Mouse (Mus musculus): ENCODE measurements at regions not wholly inside any gene's neighbourhood (a gene's known extent, or its start where the extent isn't known, plus 50 kb on each side); places are given as distances from the start of the nearest gene placed in this dataset.

DNA sequence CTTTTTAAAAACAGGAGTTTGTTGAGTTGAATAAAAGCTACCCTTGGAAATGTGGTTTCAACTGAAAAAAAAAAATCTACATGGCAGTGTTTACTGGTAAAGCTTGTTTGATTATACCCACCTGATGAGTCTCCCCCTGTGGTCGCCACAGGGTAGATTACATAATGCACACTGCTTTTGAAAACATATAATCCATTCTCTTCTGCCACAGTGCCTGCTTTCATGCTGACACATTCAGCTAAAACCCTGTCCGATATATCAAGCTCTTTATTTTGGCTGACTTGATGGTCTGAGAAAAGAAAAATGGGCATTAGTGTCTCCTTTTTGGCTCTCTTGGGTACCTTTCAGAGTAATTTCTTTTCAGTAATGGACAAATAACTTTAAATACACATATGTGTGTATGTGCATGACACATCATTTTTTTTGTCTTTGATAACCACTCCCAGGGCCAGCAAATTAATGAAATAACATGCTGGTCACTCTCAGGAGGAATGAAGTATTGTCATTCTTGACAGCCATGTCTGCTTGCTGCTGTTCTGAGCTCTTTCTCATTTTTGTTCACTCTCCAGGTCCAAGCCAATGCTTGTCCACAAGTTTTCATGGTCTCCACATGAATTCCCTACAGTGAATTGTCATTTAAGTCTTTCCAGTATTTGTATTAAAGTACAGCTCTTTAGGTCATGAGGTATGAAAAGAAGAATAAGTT, 793.7 kb upstream of the Adgrl2 start:
- 34% methylated on average over 2 of the region's 2 CpGs for WGBS
- H3K27ac ChIP-seq (ENCODE audit: low read depth, low read length), result no peak overlapping the region
- H3K4me1 ChIP-seq (ENCODE audit: control insufficient read depth, insufficient read depth, low read depth, low read length), result no peaks in the 10 kb centered on the region
- no peak overlapping the region for H3K4me2 ChIP-seq (ENCODE audit: low read length)
- no peak overlapping the region for H3K9ac ChIP-seq (ENCODE audit: low read depth, low read length)
- no peaks in the 10 kb centered on the region for H3K9me3 ChIP-seq (ENCODE audit: control insufficient read depth, low read length)
- no peaks in the 10 kb centered on the region for H3K27me3 ChIP-seq (replicated peaks; ENCODE audit: control insufficient read depth, insufficient read depth, low read length)
- no peak overlapping the region for H3K4me3 ChIP-seq (ENCODE audit: low read length)
- ATAC-seq, result no peak
- no peaks in the 10 kb centered on the region for H3K36me3 ChIP-seq (ENCODE audit: control insufficient read depth, insufficient read depth, low read length)

DNA sequence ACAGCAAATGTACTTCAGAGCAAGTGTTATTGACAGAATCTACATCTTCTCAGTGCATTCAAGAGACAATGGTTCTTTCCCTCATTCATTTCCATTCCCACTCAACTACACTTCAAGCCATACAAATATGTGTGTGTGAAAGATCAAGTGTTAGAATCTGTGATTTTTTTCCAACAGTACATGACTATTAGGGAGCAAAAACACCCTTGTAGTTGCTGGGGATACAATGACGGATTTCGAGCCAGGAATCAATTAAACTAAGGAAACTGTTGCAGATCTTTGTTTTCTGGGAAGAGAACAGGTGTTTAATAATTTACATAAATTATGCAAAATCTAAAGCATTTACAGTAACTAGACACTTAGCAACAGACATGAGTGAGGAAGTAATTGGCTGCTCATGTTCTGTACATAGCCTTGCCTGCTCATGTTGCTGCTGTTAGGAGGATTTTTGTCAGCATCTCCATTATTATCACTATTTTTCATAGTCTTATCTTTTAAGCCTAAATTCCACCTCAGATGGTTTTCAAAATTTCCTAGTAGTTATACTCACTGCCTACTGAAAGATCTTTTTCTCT, 777.6 kb upstream of the Adgrl2 start:
- 67% methylated on average over 2 of the region's 2 CpGs for WGBS

DNA sequence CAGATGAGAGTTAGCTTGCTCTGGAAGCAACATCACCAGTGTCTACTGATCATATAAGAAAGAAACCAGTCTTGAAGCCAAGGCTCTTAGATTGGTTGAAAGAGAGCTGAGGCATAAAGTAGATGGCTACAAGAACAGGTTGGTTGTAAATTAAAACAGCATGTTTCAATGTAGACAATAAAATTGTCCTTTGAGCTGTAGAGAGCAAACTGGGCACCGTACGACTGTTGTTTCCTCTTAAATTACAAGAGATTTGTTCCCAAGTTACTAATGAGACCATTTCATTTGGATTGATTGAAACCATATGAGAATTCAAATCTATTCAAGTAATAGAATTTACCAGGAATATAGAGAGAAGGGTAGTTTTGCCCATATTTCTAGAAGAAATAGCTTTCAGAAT, 770.9 kb upstream of the Adgrl2 start:
- H3K4me1 ChIP-seq (ENCODE audit: control insufficient read depth, insufficient read depth, low read depth, low read length), result no peaks in the 10 kb centered on the region
- H3K27me3 ChIP-seq (replicated peaks; ENCODE audit: control insufficient read depth, insufficient read depth, low read length), result no peaks in the 10 kb centered on the region
- no peak overlapping the region for H3K27ac ChIP-seq (ENCODE audit: low read depth, low read length)
- WGBS, result 93% methylated on average over 2 of the region's 2 CpGs
- no peak overlapping the region for H3K4me2 ChIP-seq (ENCODE audit: low read length)
- no peaks in the 10 kb centered on the region for H3K36me3 ChIP-seq (ENCODE audit: control insufficient read depth, insufficient read depth, low read length)
- H3K4me3 ChIP-seq (ENCODE audit: low read length), result no peak overlapping the region
- H3K9ac ChIP-seq (ENCODE audit: low read depth, low read length), result no peak overlapping the region
- no peaks in the 10 kb centered on the region for H3K9me3 ChIP-seq (ENCODE audit: control insufficient read depth, low read length)
- ATAC-seq, result no peak

More for the DNA sequence above, 777.6 kb upstream of the Adgrl2 start:
- no peaks in the 10 kb centered on the region for H3K36me3 ChIP-seq (ENCODE audit: control insufficient read depth, insufficient read depth, low read length)
- ATAC-seq, result no peak
- no peaks in the 10 kb centered on the region for H3K27me3 ChIP-seq (replicated peaks; ENCODE audit: control insufficient read depth, insufficient read depth, low read length)
- no peak overlapping the region for H3K9ac ChIP-seq (ENCODE audit: low read depth, low read length)
- H3K4me3 ChIP-seq (ENCODE audit: low read length), result no peak overlapping the region
- no peak overlapping the region for H3K4me2 ChIP-seq (ENCODE audit: low read length)
- no peaks in the 10 kb centered on the region for H3K4me1 ChIP-seq (ENCODE audit: control insufficient read depth, insufficient read depth, low read depth, low read length)
- no peaks in the 10 kb centered on the region for H3K9me3 ChIP-seq (ENCODE audit: control insufficient read depth, low read length)
- no peak overlapping the region for H3K27ac ChIP-seq (ENCODE audit: low read depth, low read length)

DNA sequence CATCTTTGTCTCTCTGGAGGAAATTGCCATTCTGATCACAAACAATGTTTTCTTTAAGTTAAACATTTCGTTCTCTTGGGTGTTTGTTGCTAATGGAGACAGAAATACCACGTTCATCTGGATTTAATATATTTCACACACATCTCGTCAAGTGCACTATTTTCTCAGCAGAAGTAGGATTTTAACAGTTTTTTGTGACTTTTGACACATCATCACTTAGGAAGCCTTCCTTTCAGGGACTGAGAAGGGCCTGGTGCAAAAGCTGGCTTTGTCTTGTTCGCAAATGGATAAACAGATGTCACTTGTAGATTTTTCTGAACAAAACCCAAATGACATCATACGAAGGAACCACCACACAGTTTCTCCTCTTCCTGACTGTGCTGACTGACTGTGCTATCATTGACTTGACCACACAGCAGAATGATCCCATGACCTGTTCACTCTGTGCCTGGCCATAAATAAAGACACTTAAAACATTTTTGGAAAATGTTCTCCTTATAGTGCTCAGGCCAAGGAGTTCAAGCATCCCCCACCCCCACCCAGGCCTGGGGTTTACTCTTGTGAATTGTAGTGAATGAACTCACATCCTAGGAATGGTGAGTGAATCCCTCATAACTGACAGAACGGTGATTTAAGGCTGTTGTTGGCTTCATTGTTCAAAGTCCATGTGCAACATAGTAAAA, 767.7 kb upstream of the Adgrl2 start:
- H3K9me3 ChIP-seq (ENCODE audit: control insufficient read depth, low read length), result no peaks in the 10 kb centered on the region
- no peak overlapping the region for H3K27ac ChIP-seq (ENCODE audit: low read depth, low read length)
- no peak overlapping the region for H3K9ac ChIP-seq (ENCODE audit: low read depth, low read length)
- H3K4me3 ChIP-seq (ENCODE audit: low read length), result no peak overlapping the region
- 73% methylated on average over 6 of the region's 6 CpGs for WGBS
- no peaks in the 10 kb centered on the region for H3K4me1 ChIP-seq (ENCODE audit: control insufficient read depth, insufficient read depth, low read depth, low read length)
- H3K36me3 ChIP-seq (ENCODE audit: control insufficient read depth, insufficient read depth, low read length), result no peaks in the 10 kb centered on the region
- H3K27me3 ChIP-seq (replicated peaks; ENCODE audit: control insufficient read depth, insufficient read depth, low read length), result no peaks in the 10 kb centered on the region
- H3K4me2 ChIP-seq (ENCODE audit: low read length), result no peak overlapping the region
- no peak for ATAC-seq

DNA sequence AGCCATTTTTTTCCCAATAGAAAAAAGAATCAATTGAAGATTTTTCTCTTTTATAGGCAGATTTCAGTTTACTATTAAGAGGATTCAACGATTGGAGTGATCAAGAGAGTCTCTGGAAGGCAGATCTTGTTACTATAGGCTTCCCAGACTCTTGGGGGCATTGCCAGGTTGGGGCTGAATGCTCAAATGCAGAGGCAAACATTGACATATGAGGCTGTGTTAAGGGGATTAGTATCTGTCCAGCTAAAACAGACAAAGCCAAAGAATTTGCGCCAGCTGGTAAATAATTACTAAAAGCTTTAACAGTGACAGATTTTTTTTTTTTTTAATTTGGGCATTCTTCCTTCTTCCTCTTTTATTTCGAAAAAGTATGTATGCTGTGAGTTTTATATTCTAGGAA, 745.7 kb upstream of the Adgrl2 start:
- Histone ChIP-seq H3K4me2 (ENCODE audit: low read length) (no peak overlapping the region), H3K27me3 (replicated peaks; ENCODE audit: control insufficient read depth, insufficient read depth, low read length) (no peaks in the 10 kb centered on the region), H3K36me3 (ENCODE audit: control insufficient read depth, insufficient read depth, low read length) (no peaks in the 10 kb centered on the region; the same call in 1 of the 2 replicates), H3K4me3 (ENCODE audit: low read length) (no peak overlapping the region), H3K9me3 (ENCODE audit: control insufficient read depth, low read length) (no peaks in the 10 kb centered on the region), H3K27ac (ENCODE audit: low read depth, low read length) (no peak overlapping the region), H3K4me1 (ENCODE audit: control insufficient read depth, insufficient read depth, low read depth, low read length) (no peaks in the 10 kb centered on the region), H3K9ac (ENCODE audit: low read depth, low read length) (no peak overlapping the region)
- ATAC-seq, result no peak
- 64% methylated on average over 3 of the region's 3 CpGs for WGBS

DNA sequence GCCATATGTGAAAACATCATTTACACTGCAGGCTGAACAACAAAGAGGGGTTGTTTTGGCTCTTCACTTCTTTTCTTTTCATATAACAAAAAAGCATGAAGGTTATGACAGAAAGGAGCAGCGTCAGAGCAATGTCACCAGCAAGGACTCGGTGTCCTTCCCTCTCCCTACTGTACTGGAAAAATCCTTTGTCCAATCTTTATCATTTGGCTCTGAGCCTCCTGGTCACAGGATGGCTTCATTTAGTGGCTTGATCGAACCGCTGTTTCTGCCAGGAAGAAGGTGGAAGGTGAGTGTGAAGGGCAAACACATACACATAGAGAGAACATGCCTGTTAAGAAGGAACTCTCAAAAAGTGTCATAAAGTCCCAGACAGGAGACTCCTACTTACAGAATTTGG, 735.9 kb upstream of the Adgrl2 start:
- Histone ChIP-seq H3K4me2 (ENCODE audit: low read length) (no peak overlapping the region), H3K9me3 (ENCODE audit: control insufficient read depth, low read length) (no peaks in the 10 kb centered on the region), H3K36me3 (ENCODE audit: control insufficient read depth, insufficient read depth, low read length) (no peaks in the 10 kb centered on the region), H3K27me3 (replicated peaks; ENCODE audit: control insufficient read depth, insufficient read depth, low read length) (no peaks in the 10 kb centered on the region), H3K4me1 (ENCODE audit: control insufficient read depth, insufficient read depth, low read depth, low read length) (no peaks in the 10 kb centered on the region), H3K9ac (ENCODE audit: low read depth, low read length) (no peak overlapping the region), H3K4me3 (ENCODE audit: low read length) (no peak overlapping the region), H3K27ac (ENCODE audit: low read depth, low read length) (no peak overlapping the region)
- no peak for ATAC-seq
- 83% methylated on average over 4 of the region's 4 CpGs for WGBS

DNA sequence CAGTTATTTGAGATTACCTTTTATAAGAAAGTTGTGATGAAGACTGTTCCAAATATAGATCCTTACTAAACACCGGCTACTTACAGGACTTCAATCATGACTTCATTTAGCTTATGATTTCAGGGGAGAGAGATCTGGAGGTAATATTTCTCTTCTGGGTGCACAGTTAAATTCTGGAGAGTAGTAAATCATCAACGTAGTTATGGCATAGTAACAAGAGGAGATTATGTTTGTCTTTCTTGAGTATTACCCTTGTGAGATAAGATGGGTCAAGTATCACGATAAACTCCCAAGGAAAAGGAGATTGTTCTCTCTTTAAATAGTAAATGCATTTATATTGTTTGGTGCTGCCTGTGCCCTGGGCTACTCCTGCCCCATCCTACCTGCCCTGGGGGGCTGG, 734.5 kb upstream of the Adgrl2 start:
- Histone ChIP-seq H3K4me1 (ENCODE audit: control insufficient read depth, insufficient read depth, low read depth, low read length) (no peaks in the 10 kb centered on the region), H3K27me3 (replicated peaks; ENCODE audit: control insufficient read depth, insufficient read depth, low read length) (no peaks in the 10 kb centered on the region), H3K9me3 (ENCODE audit: control insufficient read depth, low read length) (no peaks in the 10 kb centered on the region), H3K9ac (ENCODE audit: low read depth, low read length) (no peak overlapping the region), H3K36me3 (ENCODE audit: control insufficient read depth, insufficient read depth, low read length) (no peaks in the 10 kb centered on the region), H3K4me3 (ENCODE audit: low read length) (no peak overlapping the region), H3K27ac (ENCODE audit: low read depth, low read length) (no peak overlapping the region), H3K4me2 (ENCODE audit: low read length) (no peak overlapping the region)
- ATAC-seq, result no peak
- WGBS, result 91% methylated on average over 3 of the region's 3 CpGs

DNA sequence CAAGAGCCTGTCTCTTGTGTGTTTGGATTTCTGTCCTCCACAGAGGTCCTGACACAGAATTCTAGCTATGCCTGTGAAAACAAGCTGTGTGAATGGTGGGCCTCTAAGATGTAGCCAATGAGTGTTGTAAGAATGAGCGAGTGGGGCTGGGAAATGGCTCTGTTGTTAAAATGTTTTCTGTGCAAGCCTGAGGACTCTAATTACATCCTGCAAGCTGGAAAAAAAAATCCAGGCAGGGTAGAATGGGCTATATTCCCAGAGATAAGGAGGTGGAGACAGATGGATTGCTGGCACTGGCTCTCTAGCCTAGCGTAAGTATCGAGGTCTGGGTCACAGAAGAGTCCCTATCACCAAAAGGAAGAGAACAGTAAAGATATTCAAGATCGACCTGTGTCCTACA, 731.5 kb upstream of the Adgrl2 start:
- Histone ChIP-seq H3K27ac (ENCODE audit: low read depth, low read length) (no peak overlapping the region), H3K4me3 (ENCODE audit: low read length) (no peak overlapping the region), H3K36me3 (ENCODE audit: control insufficient read depth, insufficient read depth, low read length) (no peaks in the 10 kb centered on the region), H3K9ac (ENCODE audit: low read depth, low read length) (no peak overlapping the region), H3K9me3 (ENCODE audit: control insufficient read depth, low read length) (no peaks in the 10 kb centered on the region), H3K4me2 (ENCODE audit: low read length) (no peak overlapping the region), H3K27me3 (replicated peaks; ENCODE audit: control insufficient read depth, insufficient read depth, low read length) (no peaks in the 10 kb centered on the region), H3K4me1 (ENCODE audit: control insufficient read depth, insufficient read depth, low read depth, low read length) (no peaks in the 10 kb centered on the region)
- ATAC-seq, result no peak
- WGBS, result 75% methylated on average over 4 of the region's 4 CpGs

DNA sequence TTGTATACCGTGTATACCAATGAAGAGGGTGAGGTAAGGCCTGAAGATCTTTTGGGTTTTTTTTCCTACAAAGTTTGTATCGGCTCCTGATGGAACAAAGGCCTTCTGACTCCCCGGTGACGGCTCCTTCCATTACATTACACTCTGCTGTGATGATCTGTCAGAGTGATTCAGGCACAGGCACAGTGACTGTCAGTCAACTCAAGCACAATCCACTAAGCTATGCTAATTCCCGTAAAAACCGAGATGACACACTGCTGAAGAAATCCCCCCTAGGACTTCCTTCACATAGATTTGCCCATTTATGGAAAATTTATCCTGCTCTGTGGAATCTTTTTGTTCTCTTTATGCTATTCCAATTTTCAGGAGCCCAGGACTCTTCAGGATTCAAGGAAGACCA, 730.0 kb upstream of the Adgrl2 start:
- Histone ChIP-seq H3K27me3 (replicated peaks; ENCODE audit: control insufficient read depth, insufficient read depth, low read length) (no peaks in the 10 kb centered on the region), H3K27ac (ENCODE audit: low read depth, low read length) (no peak overlapping the region), H3K4me3 (ENCODE audit: low read length) (no peak overlapping the region), H3K4me1 (ENCODE audit: control insufficient read depth, insufficient read depth, low read depth, low read length) (no peaks in the 10 kb centered on the region), H3K36me3 (ENCODE audit: control insufficient read depth, insufficient read depth, low read length) (no peaks in the 10 kb centered on the region), H3K4me2 (ENCODE audit: low read length) (no peak overlapping the region), H3K9me3 (ENCODE audit: control insufficient read depth, low read length) (no peaks in the 10 kb centered on the region), H3K9ac (ENCODE audit: low read depth, low read length) (no peak overlapping the region)
- no peak for ATAC-seq
- 36% methylated on average over 6 of the region's 6 CpGs for WGBS
